Mouse (Mus musculus): ENCODE measurements around the gene Il5. TPM values are rescaled to one million over a fixed set of nuclear protein-coding genes. Genes with fewer than 3 reads are reported as not detected.
"Not testable (repeated sequence)": the region's sequence is repeated elsewhere in the genome, so short reads cannot be mapped to it uniquely, and the experiment has no call there.

Il5 gene
- total RNA-seq, 2 experiments from 2014 or later: not detected

DNA sequence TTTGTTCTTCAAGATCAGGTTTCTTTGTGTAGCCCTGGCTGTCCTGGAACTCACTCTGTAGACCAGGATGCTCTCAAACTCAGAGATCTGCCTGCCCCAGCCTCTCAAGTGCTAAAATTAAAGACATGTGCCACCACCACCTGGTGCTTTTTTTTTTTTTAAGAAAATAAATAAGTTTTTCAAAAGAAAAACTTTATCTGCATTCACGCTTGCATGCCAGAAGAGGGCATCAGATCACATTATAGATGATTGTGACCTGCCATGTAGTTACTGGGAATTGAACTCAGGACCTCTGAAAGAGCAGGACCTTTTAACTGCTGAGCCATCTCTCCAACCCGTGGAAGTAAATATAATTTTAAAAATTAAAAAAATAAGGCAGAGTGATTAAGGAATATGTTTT, 24.7 kb downstream of the Il5 start:
- DNase-seq: no peak

DNA sequence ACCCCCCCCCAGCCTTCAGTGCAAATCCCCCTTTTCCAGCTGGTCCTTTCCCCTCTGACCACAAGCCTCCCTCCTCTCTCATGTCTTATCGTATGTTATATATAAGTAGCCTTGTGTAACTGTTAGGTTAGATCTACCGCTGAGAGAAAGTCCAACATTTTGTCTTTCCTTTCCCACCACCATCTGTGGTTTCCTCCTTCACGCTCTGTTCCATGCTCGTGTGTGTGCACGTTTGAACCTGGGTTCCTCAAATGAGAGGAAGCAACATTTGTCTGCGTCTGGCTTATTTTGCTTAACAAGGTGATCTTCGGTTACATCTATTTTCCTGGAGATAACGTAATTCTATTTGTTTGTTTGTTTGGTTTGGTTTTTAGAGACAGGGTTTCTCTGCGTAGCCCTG, 27.4 kb downstream of the Il5 start:
- DNase-seq: no peak

DNA sequence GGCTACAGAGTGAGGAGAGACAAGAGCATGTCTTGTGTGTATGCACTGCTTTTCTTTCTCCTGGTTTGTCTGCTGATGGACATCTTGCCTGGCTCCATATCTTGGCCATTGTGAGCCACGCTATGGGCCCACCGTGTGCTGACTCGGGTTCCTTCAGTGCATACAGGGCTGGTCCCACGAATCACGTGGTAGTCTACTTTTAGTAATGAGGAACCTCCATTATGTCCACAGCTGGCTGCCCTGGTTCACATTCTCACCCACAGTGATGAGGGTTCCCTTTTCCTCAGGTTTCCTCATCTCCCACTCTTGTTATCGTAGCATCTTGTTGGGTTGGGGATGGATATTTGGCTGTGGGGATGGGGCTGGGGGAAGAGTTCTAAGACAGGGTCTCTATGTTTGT, 28.0 kb downstream of the Il5 start:
- DNase-seq: no peak

DNA sequence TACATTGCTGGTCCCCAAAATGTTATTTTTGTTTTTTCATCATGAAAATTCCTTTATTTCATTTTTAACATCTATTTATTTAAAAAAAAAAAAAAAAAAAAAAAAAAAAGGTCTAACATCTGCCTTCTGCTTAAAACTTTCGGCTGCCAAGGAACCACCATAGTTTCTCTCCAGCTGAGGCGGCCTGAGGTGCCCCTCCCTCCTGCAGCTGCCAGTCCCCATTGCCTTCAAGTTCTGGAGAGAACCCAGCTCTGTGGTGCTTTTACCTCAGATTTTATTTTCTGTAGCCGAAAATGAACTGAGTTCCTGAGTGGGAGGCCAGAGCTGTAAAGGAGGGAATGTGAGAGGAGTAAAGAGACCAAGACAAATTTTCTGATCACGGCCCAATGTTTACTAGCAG, 28.7 kb downstream of the Il5 start:
- no peak for DNase-seq

DNA sequence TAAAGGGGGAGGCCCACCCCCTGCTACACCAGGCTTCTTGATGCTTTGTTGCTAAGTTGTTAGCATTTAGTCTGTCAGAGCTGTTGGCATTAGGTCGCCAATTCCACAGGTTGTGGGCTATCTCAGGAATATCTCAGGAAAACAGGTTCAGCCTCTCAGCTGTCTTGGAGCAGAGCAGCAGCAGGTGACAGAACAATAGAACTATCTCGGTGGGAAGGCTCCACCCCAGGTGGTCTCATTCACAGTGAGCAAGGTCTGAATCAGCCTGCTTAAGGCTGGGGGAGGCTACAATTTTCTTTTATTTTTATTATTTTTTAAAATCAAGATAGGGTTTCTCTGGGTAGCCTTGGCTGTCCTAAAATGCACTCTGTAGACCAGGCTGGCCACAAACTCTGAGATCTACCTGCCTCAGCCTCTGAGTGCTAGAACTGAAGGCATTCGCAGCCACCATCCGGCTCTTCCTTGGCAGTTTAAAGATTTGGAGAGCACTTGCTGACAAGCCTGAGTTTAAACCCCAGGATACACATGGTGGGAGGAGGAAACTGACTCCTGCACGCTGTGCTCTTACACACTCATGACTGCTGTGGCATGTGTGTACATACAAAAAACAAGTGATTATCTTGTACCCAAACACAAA, 29.2 kb downstream of the Il5 start:
- no peak for DNase-seq

DNA sequence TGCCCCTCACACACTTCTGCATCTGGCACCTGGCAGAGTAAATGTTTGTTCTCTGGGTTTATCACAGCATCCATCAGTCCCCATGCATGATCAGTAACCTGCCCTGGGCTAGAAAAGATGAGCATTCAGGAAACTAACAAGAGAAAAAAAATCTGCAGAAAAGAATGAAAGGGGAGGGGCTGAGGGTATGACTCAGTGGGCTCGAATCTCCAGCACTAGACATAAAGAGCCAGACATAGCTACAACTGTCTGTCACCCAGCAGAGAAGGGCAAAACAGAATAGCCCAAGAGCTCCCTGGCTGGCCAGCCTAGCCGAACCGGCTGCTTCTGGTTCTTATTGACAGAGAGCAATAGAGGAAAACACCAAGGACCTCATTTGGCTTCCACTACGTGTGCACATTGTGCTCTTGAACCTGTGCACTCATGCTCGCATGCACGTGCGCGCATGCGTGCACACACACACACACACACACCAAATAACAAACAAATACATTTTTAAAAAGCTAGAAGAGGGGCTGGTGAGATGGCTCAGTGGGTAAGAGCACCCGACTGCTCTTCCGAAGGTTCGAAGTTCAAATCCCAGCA, 34.5 kb downstream of the Il5 start:
- DNase-seq: no peak

DNA sequence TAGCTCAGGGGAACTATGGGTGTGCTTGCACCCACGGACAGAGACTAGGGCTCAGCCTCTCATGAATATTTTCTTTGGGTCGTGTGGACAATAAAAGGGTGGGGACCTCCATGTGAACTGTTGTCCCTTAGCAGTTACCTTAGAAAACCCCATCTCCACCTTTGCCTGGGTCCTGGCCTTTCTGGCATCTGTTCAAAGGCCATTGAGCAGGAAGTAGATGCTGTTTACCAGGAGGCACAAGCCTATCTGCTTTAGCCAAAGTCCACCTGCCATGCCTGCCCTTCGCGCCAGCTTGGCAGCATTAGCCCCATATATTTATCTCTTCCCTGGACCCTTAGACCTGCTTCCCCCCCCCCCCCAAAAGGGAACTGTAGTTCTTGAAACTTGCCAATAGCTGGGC, 37.0 kb downstream of the Il5 start:
- no peak for DNase-seq

DNA sequence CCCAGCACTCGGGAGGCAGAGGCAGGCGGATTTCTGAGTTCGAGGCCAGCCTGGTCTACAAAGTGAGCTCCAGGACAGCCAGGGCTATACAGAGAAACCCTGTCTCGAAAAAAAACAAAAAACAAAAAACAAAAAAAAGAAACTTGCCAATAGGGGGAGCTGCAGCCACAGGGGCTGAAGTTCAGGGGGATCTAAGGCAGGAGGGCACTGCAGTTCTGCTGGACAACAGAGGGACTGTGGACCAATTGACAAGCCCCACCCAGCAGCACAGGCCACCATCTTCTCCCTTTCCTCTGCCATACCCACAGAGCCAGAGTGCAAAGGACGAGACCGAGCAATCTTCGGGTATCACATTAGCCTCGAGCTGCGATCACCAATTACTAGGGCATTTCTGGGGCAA, 37.4 kb downstream of the Il5 start:
- DNase-seq: not testable (repeated sequence)

DNA sequence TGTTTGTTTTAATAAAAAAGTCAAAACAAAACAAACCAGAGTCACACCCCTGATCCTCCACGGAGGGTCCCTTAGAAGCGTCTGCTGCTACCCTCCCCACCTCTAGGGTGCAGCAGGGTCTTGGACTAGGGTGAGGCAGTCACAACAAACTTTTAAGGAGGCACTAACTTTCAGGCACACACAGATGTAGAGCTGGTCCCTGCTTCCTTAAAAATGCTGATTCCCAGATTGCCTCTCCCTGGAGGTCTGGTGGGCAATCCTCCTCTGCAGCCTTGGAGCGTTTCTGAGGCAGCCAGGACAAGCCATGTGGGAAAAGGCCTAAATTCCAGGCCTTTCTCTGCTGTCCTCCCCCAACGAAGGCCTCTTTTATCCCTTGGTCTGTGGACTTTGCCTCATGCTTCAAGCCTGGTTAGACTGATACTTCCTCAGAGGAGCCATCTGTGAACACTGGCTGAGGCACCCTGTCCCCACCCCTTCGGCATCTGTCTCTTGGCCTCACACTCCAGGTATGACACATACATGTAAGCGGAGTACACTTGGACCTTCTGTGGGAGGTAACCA, 38.3 kb downstream of the Il5 start:
- DNase-seq: no peak

DNA sequence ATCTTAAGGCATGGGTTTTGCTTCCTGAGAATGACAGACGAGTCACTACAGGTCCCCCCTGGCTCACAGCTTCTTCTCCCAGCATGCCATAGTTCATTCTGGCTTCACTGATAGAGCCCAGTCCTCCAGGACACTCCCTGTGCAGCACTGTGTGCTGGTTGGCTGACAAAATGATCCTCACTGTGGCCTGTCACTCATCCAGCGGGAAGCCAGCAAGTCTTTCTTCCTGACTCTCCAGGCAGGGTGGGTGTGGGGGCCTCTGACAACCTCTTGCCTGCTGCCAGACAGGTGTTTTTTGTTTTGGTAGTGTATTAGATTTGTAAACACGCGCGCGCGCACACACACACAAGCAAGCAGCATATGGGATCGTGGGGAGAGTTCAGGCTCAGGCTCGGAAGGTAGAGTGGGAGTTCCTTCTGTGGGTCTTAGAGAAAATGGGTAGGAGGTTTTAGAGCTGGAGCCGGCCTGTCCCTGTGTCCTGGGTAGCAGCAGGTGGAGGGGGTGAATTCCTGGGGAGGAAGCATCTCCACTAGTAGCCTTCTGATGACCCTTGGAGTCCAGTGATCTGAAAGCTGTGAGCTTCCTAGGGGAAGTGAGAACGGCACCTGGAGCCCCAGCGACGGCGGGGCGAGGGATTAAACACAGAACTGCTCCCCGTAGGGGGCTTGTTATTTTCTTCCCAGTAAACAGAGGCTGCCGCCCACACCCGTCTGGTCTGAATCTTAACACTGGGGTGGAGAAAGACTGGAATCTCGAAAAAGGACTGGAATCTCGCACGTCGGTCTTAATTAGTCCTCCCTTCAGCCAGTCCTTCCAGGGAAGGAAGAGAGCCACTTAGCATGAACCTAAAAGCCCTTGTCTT, 39.2 kb downstream of the Il5 start:
- no peak for DNase-seq

DNA sequence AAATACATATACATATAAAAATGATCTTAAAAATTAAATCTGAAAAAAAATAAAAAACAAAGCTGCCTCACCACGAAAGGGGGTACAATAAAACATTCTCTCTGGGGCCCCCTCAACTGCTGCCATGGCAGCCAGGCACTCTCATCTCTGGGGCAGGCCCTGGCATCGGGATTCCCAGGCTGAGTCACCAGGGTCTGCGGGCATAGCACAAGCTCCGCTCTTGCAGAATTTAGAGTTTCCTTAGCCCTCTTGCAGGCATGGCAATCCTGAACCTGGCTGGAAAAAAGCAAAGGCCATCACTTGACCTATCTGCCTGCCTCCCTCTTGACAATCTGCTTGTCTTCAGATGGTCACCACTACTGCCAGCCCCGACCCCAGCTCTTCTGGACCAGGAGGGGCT, 40.7 kb downstream of the Il5 start:
- no peak for DNase-seq

DNA sequence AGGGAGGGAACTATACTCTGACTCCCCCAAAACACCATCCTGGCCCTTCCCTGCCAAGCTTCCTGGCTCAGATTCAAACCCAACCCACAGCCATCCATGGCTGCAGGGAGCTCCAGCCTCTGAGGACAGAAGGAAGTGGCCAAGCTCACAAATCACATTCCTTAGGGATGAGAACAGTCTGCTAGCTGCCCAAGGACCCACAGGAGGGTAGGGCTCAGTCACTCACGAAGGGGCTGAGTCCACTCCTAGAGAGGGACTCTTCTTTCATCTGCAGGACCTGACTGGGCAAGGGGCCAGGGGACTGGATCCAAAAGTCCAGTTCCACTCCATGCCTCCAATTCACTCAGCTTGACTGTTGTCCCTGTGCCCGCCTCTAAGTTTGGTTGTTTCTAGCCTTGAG, 41.2 kb downstream of the Il5 start:
- no peak for DNase-seq

DNA sequence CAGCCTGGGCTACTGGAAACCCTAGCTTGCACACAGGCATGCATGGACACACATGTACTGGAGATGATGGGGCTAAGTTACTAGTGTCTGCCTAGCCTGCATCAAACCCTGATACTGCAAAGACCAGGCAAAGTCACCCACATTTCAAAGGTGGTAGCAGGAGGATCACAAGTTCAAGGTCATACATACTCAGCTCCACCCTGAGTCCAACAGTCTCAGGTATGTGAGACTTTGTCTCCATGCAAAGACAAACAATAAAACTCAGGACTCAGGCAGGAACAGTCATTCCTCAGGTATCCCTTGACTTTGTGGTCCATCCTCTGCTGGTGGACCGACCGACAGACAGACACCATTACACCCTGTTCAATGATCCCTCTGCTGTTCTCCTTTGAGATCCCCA, 41.8 kb downstream of the Il5 start:
- DNase-seq: no peak

DNA sequence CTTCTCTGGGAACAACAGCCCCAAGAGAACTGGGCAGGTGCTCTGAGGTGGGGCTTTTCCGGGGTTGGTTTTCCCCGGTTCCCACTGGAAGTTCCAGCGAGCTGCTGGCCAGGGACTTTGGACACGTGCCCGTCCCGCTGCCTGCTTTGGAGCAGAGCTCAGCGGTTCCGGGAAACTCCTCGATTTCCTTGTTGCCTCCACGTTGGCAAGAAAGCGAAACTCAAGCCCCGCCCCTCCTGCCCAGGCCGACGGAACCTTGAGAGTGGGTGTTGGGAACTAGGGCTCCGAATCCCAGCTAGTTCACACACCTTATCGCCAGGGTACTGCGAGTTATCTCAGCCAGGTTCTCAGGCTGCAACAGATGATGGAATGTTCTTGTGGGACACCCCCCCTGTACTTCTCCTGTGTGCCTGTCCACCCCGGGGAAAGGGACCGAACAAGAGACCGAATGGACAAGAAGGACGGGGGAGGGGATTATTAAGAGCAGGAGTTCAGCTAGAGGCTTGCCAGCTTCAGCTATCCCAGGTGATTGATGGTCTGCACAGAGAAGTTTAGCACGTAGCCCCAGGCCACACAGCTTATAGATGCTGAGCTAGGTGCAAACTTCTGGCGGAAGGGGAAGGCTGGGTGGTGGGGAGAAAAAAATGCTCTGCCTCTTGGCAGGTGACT, 42.4 kb downstream of the Il5 start:
- peak in 1 of 2 experiments; percentile 28 for DNase-seq

DNA sequence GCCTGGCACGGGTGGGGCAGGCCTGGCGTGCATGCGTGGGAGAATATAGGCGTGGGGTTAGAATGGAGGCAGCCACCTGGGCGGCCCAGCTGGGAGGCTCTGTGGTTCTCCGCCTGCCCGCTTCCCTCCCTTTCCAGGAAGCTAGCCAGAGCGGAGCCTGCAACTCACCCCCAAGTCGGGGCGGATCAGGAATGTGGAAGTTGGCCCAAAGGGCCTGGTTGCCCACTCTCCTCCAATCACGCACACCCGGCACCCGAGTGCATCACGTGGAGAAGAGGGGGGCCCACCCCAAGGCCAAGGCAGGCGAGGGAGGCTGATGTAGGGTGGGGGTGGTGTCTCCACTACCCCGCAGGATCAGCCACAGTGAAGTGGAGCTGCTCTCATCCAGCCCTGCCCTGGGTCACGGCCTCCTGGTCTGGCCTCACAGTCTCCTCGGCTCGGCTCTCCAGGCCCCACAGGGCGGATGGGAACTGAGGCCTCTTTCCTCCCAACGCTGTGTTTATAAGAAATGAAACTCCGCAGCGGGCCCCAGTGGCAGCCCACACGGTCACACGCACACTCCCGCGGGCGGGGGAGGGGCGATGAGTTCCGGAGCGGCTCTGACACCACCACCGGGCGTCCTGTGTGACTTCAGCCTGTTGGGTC, 43.0 kb downstream of the Il5 start:
- peak; percentile 71 to 75 for DNase-seq

DNA sequence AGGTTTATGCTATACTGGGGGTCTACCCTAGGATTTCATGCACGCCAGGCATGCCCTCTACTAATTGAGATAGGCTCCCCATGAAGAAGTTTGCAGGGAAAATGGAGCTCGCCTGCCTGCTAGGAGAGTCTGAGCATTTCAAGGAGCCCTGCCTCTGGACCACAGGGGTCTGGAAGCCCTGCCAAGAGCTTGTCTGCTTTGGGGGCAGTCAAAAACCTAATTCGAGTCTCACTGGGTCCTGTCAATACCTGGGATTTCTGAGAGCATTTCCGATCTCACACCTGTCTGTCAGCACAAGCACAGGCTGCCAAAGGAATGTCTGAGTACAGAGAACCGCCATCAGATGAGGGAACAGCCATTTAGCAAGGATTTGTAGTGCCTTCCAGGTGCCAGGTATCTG, 44.0 kb downstream of the Il5 start:
- DNase-seq: no peak

DNA sequence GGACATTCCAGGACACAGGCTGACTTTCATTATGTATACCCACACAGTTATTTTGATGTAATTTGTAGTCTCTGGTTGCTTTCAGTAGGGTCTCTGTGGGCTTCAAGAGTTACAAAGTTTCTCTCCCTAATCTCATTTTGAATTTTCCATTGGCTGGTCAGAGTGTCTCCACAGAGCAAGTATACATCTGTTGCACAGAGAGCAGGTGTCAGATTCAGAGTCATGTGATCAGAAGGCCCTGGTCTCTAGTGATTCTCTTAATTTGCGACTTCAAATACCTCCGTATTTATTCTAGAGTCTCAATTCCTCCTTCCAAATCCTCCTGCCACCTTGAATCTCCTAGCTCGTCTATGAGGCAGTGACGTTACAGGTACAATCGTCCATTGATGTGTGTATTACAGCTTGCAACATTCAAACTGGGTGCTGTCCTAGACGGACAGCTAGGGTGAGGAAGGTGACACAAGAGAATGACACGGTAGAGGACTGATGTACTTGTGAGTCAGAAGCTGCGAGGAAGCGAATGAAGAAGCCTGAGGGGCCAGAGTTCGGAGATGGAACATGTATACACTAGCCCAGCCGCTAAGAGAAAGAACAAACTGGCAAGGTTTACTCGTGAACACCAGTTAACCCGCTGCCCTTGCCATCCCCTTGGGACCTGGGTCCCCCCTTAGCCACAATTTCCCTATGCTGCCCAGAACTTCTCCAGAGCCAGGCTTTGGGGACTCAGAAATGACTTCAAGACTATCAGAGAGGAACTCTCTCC, 48.0 kb downstream of the Il5 start:
- no peak for DNase-seq

DNA sequence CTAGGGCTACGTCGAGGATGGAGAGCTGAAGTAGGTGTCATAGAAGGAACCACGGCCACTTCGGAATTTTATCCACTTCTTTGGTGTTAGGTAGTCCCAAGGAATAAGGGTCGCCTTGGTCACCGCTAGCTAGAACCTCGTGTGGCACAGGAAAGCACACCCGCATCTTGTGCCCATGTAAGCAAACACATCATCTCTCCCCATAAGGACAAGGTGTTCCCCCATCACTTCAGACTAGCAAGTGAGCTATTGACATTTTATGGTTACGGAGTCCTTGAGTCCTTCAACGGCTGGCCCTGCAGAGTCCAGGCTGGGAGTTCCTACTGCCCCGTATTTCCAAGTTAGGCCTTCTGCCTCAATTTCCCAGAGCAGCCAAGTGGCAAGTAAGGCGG, 48.6 kb downstream of the Il5 start:
- no peak for DNase-seq

DNA sequence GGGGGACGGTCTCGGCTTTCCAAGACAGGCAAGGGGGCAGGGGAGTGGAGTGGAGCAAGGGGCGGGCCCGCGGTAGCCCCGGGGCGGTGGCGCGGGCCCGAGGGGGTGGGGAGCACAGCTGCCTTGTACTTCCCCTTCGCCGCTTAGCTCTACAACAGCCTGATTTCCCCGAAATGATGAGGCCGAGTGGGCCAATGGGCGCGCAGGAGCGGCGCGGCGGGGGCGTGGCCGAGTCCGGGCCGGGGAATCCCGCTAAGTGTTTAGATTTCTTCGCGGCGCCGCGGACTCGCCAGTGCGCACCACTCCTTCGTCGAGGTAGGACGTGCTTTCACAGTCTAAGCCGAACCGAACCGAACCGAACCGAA, 49.1 kb downstream of the Il5 start, which contains the start of gene Irf1:
TSS of gene Irf1 (plus strand) at position 255 of the 365 bp plus-strand sequence.
- DNase-seq: peak; percentile 78 to 83

DNA sequence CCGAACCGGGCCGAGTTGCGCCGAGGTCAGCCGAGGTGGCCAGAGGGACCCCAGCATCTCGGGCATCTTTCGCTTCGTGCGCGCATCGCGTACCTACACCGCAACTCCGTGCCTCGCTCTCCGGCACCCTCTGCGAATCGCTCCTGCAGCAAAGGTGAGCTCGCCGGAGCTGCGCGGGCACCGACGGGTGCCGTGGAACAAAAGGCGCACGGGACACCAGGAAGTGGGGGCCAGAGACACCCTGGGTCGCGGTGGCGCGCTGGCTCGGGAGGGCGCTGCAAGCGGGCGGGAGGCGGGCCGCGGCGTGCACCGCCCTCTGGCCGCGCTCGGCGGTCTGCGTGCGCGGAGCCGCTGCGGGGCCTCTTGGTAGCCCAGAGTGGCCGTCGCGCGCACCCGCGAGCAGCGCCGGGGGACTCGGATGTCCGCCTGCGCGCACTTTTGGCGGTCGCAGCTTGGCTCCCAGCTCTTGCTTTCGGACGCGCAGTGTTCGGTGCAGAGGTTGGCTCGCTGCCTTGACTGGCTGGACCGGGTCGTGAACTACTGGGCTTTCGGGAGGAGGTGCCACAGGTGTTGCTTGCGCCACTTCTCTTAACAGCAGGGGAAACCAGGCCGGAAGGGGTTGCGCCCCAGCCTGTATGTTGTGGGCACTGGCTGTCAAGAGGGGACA, 49.7 kb downstream of the Il5 start:
- peak; percentile 48 to 65 for DNase-seq

All from layer of hippocampus, postnatal 36 days (tissue).